Comparison of ENCODE assay signal across 8 mouse cellular contexts in the genomic region with DNA sequence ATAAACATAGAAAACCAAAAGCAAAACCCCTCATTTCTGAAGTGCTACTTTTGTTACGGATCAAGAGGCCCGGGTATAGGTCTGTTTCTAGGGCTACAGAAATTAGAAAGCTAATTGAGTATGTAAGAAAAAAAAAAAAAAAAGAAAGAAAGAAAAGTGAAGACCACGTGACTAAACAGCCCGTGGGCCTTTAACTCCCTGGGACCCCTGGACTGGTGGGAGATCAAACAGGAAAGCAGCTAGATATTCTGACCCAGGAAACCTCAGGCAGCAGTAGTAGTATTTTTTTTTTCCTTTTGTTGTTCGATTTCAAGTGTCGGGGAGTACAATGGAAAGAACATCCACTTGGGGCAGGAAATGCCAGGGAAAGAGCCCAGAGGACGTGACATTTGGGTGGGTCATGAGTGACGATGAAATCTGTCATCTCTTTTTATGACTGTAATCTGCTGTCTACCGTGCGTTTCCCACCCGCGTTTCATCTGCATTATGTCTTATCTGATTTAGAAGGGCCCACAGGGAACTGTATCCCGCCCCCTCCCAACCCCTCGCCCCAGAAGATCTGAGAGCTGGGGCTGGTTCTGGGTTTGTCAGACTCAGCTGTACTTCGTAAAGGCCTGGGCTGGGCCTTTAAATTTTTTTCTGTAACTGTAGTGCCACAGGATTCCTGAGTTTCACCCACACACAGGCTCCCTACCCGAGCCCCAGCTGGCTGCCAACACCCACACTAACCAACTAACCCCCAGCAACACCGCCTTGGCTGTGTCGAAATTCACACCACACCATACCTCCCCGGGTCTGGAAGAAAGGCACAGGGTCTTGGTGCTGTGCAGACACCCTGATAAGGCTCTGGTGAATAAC. TPM values are rescaled to one million over a fixed set of nuclear protein-coding genes. Genes with fewer than 3 reads are reported as not detected.
DNase-seq lines count a peak whose midpoint lies in the region; ATAC-seq lines count a peak whose summit lies in the region.

No protein-coding gene starts in this region.

- H3K36me3 ChIP-seq in neural tube, embryonic 13.5 days: no peaks in the 10 kb centered on the region
- no peaks in the 10 kb centered on the region for H3K36me3 ChIP-seq in intestine, embryonic 15.5 days

- H3K4me3 ChIP-seq in neural tube, embryonic 13.5 days: no peak overlapping the region
- H3K4me3 ChIP-seq in intestine, embryonic 15.5 days (replicated peaks): no peak overlapping the region

- H3K4me2 ChIP-seq in neural tube, embryonic 13.5 days: no peak overlapping the region
- H3K4me2 ChIP-seq in intestine, embryonic 15.5 days (replicated peaks): peak overlapping the region; percentile 38

- ATAC-seq in frontal cortex, adult (ENCODE audit: low TSS enrichment): peak; percentile 87
- no peak for ATAC-seq in neural tube, embryonic 13.5 days (ENCODE audit: low read depth)
- no peak for ATAC-seq in intestine, embryonic 15.5 days
- ATAC-seq in megakaryocyte progenitor cell, adult 5-6 weeks (replicated peaks; ENCODE audit: poor library complexity): peak; percentile 51

- peaks cover 9% of the 10 kb centered on the region for H3K4me1 ChIP-seq in neural tube, embryonic 13.5 days (replicated peaks)
- peaks cover 22% of the 10 kb centered on the region; the same call in 1 of the 2 replicates for H3K4me1 ChIP-seq in intestine, embryonic 15.5 days (replicated peaks)

- DNase-seq in frontal cortex, postnatal 25 days (ENCODE audit: low spot score in 2 of 2): no peak
- DNase-seq in neural tube, embryonic 10.5 days (ENCODE audit: extremely low spot score, low spot score): no peak
- no peak for DNase-seq in urinary bladder, postnatal 10 days (ENCODE audit: low spot score)
- DNase-seq in T-cell, adult 2 months (ENCODE audit: low spot score): no peak

- 59% methylated on average over 19 of the region's 19 CpGs for WGBS in neural tube, embryonic 13.5 days
- 33% methylated on average over 19 of the region's 19 CpGs for WGBS in intestine, embryonic 15.5 days

- H3K27ac ChIP-seq in neural tube, embryonic 13.5 days (replicated peaks): no peak overlapping the region
- H3K27ac ChIP-seq in intestine, embryonic 15.5 days: peak overlapping the region; percentile 62

- no peaks in the 10 kb centered on the region for H3K27me3 ChIP-seq in neural tube, embryonic 13.5 days
- H3K27me3 ChIP-seq in intestine, embryonic 15.5 days (replicated peaks): no peaks in the 10 kb centered on the region

- H3K9ac ChIP-seq in neural tube, embryonic 13.5 days: 0 out of 2 replicates have a peak overlapping the region, but pooled peaks have one; percentile 17
- H3K9ac ChIP-seq in intestine, embryonic 15.5 days: no peak overlapping the region

- no peaks in the 10 kb centered on the region for H3K9me3 ChIP-seq in neural tube, embryonic 13.5 days
- H3K9me3 ChIP-seq in intestine, embryonic 15.5 days: no peaks in the 10 kb centered on the region

RNA-seq across cellular contexts. Expression of a gene that starts 18.0 kb away (rescaled TPM):
- 23.3 and 25.5 TPM in 2 replicates for polyA plus RNA-seq in neural tube, embryonic 13.5 days (2015; fragmentation: Nextera tagmentation; extraction: Ambion mirVana)
- polyA plus RNA-seq in intestine, embryonic 15.5 days (2015; fragmentation: Nextera tagmentation; extraction: Ambion mirVana): 14.8 and 16.4 TPM in 2 replicates
- 32.1 and 36.6 TPM in 2 replicates for total RNA-seq in megakaryocyte progenitor cell, adult 5-6 weeks (2015)
- total RNA-seq in megakaryocyte progenitor cell, adult 5-6 weeks (2017): 28.5 and 38.8 TPM in 2 replicates

RNA-seq across cellular contexts. Expression of a gene that starts 36.1 kb away (rescaled TPM):
- 94.1 and 105 TPM in 2 replicates for polyA plus RNA-seq in neural tube, embryonic 13.5 days (2015; fragmentation: Nextera tagmentation; extraction: Ambion mirVana)
- polyA plus RNA-seq in intestine, embryonic 15.5 days (2015; fragmentation: Nextera tagmentation; extraction: Ambion mirVana): 139 and 144 TPM in 2 replicates
- 54.1 and 58.4 TPM in 2 replicates for total RNA-seq in megakaryocyte progenitor cell, adult 5-6 weeks (2015)
- 61.0 and 67.1 TPM in 2 replicates for total RNA-seq in megakaryocyte progenitor cell, adult 5-6 weeks (2017)

RNA-seq across cellular contexts. Expression of a gene that starts 48.9 kb away (rescaled TPM):
- not detected in 2 replicates for polyA plus RNA-seq in neural tube, embryonic 13.5 days (2015; fragmentation: Nextera tagmentation; extraction: Ambion mirVana)
- 34.2 and 73.3 TPM in 2 replicates for polyA plus RNA-seq in intestine, embryonic 15.5 days (2015; fragmentation: Nextera tagmentation; extraction: Ambion mirVana)
- not detected in 2 replicates for total RNA-seq in megakaryocyte progenitor cell, adult 5-6 weeks (2015)
- total RNA-seq in megakaryocyte progenitor cell, adult 5-6 weeks (2017): not detected in 2 replicates

RNA-seq across cellular contexts. Expression of a gene that starts 57.7 kb away (rescaled TPM):
- polyA plus RNA-seq in neural tube, embryonic 13.5 days (2015; fragmentation: Nextera tagmentation; extraction: Ambion mirVana): 61.4 and 75.9 TPM in 2 replicates
- 92.5 and 97.3 TPM in 2 replicates for polyA plus RNA-seq in intestine, embryonic 15.5 days (2015; fragmentation: Nextera tagmentation; extraction: Ambion mirVana)
- 53.2 and 67.0 TPM in 2 replicates for total RNA-seq in megakaryocyte progenitor cell, adult 5-6 weeks (2015)
- 39.3 and 42.1 TPM in 2 replicates for total RNA-seq in megakaryocyte progenitor cell, adult 5-6 weeks (2017)

RNA-seq across cellular contexts. Expression of a gene that starts 57.9 kb away (rescaled TPM):
- 42.4 TPM in 2 replicates for polyA plus RNA-seq in neural tube, embryonic 13.5 days (2015; fragmentation: Nextera tagmentation; extraction: Ambion mirVana)
- 39.3 and 40.4 TPM in 2 replicates for polyA plus RNA-seq in intestine, embryonic 15.5 days (2015; fragmentation: Nextera tagmentation; extraction: Ambion mirVana)
- 13.2 and 18.1 TPM in 2 replicates for total RNA-seq in megakaryocyte progenitor cell, adult 5-6 weeks (2015)
- 22.8 and 25.6 TPM in 2 replicates for total RNA-seq in megakaryocyte progenitor cell, adult 5-6 weeks (2017)

Comparison
In these comparisons a context has a peak if more than half of its experiments do, and no peak if none do; other contexts are left out.
1. ATAC-seq: peak in frontal cortex, adult (single experiment) and megakaryocyte progenitor cell, adult 5-6 weeks (single experiment); none in neural tube, embryonic 13.5 days (single experiment) and intestine, embryonic 15.5 days (single experiment).
2. RNA of a gene that starts 48.9 kb away (polyA plus RNA-seq): 34.2 to 73.3 TPM in intestine, embryonic 15.5 days; not detected in neural tube, embryonic 13.5 days; every median in the first group is over 10 times any median in the second.